Mouse (Mus musculus) left cerebral cortex, postnatal 10 days (tissue): ENCODE measurements at regions not wholly inside any gene's neighbourhood (a gene's known extent, or its start where the extent isn't known, plus 50 kb on each side); places are given as distances from the start of the nearest gene placed in this dataset.
"Not testable (repeated sequence)": the region's sequence is repeated elsewhere in the genome, so short reads cannot be mapped to it uniquely, and the experiment has no call there.

Experiments used
- DNase-seq, 2 experiments: peaks; one replicate each; pipeline ENCODE4 v3.0.0; 2021 to 2022; ENCODE audit warnings: low spot score in 2 of 2, mixed read lengths in 1 of 2; ENCODE audit errors: extremely low spot score in 1 of 2
- intact Hi-C: fragments of 180-260 bp; cut with DNase I; formaldehyde crosslinking; loops from one replicate; pipeline ENCODE4 v1.15.1; 2025

- no peak for DNase-seq
- intact Hi-C loops = no loop called here
These were observed 398.3 kb downstream of the Gm4340 start for GRCm38 (mm10) chr10:104592009-104592603.

DNA sequence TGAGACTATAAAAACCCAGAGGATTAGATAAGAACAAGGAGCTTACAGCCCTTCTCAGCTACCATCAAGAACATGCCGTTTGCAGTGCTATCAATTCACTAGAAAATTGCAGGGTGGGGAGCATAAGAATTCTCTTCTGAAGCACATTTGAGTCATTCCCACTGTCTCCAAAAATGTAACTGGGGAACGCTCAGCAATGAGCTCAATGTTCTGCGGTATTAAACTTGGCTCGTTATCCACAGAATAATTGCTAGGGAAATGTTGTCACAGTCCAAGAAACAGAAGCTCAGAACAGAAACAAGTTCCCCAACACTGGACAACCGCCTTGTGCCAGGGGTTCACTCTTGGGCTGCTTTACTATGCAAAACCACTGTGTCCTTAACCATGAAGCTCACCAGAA, 402.1 kb downstream of the Gm4340 start:
- intact Hi-C loops = no loop called here
- DNase-seq = no peak

DNA sequence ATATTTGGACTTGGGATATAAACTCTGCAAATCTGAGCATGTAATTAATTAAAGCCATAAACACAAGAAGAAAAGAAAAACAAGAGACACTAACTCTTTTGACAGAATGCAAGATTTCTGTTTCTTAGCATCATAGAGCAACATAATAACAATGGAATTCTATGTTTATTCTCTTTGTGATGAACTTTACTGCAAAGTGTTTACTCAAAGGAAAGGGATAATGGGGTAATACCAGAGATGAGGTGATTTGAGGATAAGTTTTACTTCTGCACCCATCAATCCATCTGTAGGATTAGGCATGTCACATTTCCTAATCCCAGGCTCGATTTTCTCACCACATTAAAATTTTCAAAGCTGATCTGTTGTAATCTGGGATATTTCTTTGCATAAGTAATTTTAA, 433.8 kb downstream of the Gm4340 start:
- intact Hi-C loops = no loop called here
- DNase-seq = no peak

DNA sequence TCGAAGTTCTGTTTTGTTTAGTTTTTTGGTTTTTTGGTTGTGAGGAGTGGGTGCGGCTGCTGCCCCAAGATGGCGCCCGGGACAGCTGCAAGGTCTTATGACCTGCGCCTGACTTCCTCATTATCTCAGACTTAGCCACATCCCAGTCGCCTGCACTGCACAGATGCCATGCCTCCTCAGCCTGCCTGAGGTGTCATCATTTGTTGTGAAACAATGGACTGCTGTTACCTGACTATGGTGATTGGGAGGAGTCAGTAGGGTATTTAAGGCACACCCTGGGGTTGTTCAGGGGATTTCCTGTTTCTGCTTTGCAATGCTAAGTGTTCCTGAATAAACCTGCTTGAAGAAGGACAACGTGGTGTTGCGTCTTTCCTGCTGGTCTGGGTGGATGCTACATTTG, 457.2 kb downstream of the Gm4340 start:
- DNase-seq = no peak
- intact Hi-C loops = no loop called here

GRCm38 (mm10) chr10:104660298-104660697, 466.5 kb downstream of the Gm4340 start:
- intact Hi-C loops = no loop called here
- no peak for DNase-seq

DNA sequence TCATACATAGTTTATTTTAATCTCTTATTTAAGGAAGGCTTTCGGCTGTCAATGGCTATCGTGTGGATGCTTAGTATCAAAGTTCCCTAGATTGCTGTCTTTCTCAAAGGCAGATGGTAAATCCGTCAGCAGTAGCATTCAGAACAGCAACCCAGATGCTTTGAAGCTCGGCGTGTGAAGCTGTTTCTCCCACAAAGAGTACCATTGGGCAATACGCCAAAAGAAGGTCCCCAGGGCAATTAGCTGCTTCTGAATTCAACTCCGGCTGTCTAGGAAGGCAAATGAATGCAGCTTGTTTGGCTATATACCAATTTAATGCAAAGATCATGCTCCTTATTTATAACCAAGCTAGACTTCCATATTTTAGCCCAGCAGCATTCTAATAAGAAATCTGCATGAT, 467.8 kb downstream of the Gm4340 start:
- intact Hi-C loops = no loop called here
- DNase-seq = peak in 1 of 2 experiments; percentile 34

DNA sequence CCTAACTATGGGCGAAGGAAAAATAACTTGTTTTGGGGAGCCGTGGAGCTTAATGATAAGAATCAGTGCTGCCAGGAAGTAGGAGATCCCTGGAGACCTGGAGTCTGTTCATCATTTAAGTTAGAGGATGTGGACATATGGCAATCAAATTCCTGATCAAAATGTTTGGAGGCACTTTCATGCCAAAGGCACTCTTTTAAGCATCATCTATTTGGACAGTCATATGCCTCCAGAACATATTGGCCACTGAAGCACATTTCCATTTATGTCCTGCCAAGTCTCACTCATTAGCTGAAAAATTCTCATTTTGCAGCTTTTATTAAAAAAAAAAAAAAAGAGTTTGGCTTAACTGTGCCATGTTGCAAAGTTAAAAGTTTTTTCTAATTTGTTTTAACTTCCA, 474.4 kb downstream of the Gm4340 start:
- no peak for DNase-seq
- intact Hi-C loops = no loop called here

DNA sequence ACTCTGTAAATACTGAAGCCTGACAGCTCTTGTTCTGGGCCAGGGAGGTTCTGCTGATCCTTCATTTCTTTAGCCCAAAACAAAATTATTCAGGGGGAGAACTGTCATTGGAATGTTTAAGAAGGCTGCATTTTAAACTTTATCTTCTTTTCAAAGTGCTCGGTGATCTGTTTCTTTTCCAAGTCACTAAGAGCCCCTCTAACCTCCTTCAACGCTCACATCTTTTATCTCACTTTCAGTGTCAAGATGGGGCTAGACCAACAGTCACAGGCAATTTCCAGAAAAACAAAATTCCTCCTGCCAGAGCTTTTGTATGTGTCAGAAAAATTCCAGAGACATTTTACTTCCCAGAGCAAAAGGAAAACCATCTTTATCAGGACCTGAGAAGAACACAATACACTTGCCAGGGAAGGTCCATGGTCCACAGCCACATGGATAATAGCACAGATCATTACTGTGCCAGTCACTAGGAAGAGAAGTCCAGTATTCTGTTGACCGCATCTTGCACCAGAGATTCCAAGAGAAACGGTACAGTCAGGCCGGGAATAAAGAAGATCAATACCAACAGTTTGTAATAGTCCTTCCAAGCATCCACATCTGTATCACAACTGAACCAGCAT, 491.0 kb downstream of the Gm4340 start:
- no peak for DNase-seq
- intact Hi-C loops = no loop called here

- no peak for DNase-seq
- intact Hi-C loops = no loop called here
These were observed 492.0 kb downstream of the Gm4340 start for GRCm38 (mm10) chr10:104685857-104686256.

GRCm38 (mm10) chr10:104686669-104687068, 492.8 kb downstream of the Gm4340 start:
- intact Hi-C loops = no loop called here
- no peak for DNase-seq

DNA sequence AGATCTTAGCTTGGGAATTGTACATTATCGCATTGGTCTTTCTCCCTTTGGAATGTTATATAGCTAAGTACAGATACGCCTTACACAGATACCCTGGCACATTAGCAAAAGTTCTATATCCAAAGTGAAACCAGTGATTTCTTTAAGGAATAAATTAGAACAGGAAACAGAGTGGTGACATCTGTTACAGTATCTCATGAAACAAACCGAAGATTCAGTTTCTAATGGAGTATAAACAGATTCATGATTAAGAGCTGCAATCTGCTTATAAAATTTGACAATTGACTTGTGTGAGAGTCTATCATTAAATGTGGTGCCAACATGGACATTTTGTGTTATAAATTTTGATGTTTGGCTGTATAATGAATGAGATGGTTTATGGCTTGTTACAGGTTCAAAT, 501.1 kb downstream of the Gm4340 start:
- intact Hi-C loops = no loop called here
- DNase-seq = no peak

DNA sequence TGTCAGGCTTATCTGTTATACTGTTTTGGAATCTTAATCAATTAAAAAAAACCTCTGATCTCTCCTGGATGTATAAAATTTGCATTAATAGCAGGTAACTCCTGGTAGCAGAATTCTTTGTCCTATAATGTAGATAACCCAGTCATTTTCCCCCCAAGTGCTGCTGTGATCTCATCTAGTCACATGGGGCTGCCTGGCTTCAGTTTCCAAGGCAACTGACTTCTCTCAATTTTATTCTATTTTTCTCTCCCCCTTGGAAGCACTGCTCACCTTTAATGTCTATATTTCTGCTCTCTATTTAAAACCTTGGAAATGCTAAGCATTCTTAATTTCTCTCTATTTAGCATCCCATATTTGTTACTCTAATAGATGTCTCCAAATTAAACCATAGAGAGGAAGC, 515.1 kb downstream of the Gm4340 start:
- intact Hi-C loops = no loop called here
- DNase-seq = no peak

- intact Hi-C loops, DNase-seq: not testable (repeated sequence)
These were observed 519.6 kb downstream of the Gm4340 start for GRCm38 (mm10) chr10:104713281-104713915.
